Comparison of ENCODE assay signal across 25 mouse cellular contexts in the genomic region with DNA sequence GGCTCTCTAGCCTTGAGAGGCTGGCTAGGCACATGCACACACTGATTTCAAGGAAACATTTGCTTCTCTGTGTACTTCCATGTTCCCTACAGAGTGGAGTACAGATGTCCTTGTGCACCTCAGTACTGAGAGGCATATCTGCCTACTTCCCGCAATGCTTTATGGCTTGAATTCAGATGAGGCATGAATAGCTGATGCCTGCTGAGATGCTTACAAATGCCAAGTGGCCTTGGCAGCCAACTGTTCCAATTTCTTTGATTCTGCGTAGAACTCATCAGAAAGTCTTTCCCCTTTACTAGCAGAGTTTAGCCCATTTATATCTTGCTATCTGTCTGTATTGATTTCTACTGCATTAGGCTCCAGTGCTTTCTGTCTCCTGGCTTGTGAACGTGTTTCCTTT.
DNase-seq lines count a peak whose midpoint lies in the region; TF ChIP-seq lines count a peak whose summit lies in the region.
"Had no signal": no experiment of that assay in that cellular context is flagged by ENCODE, and none has a peak within 500 bp of the region (broad histone marks: within the 10 kb centered on the region; RNA-seq: fewer than 3 reads in every experiment).

No protein-coding gene starts in this region.

- no peak overlapping the region for H3K27ac ChIP-seq in left cerebral cortex, adult 2 months
- H3K27ac ChIP-seq: embryonic facial prominence, embryonic 12.5 days; forebrain, embryonic 15.5 days; heart, embryonic 13.5 days; kidney, postnatal 0 days; limb, embryonic 10.5 days; neural tube, embryonic 13.5 days had no signal

- TF ChIP-seq CTCF in left cerebral cortex, adult 2 months (IDR thresholded peaks at IDR 0.05) = no peak

- intact Hi-C loops in left cerebral cortex, postnatal 4 days (cut with DNase I) = no loop called here
- intact Hi-C loops in left cerebral cortex, adult 2 months (cut with DNase I) = no loop called here

- H3K4me3 ChIP-seq in left cerebral cortex, adult 2 months = no peak overlapping the region
- H3K4me3 ChIP-seq: embryonic facial prominence, embryonic 12.5 days; forebrain, embryonic 15.5 days; heart, embryonic 13.5 days; limb, embryonic 10.5 days; megakaryocyte, embryonic 14.5 days; neural tube, embryonic 13.5 days had no signal

- peak; percentile 51 for DNase-seq in left cerebral cortex, postnatal 4 days
- no peak for DNase-seq in left cerebral cortex, adult 2 months (ENCODE audit: extremely low spot score in 1 of 2, low spot score in 2 of 2)
- peak; percentile 37 for DNase-seq in cerebellum, adult 11-12 months
- DNase-seq in cerebellum, adult 8-10 months = peak; percentile 18
- peak; percentile 29 to 47 for DNase-seq in cerebellum, postnatal 36 days
- DNase-seq in right cerebral cortex, postnatal 4 days = no peak
- DNase-seq in urinary bladder, postnatal 10 days (ENCODE audit: low spot score) = no peak
- DNase-seq: adrenal gland, adult 8-10 months; gastrocnemius, postnatal 25 days; heart, adult 18-20 months; heart, postnatal 14 days; kidney, adult 2 months; liver; lung, embryonic 14.5 days; midbrain, embryonic 14.5 days; retina, postnatal 1 day; right cerebral cortex, postnatal 25 days; thymus, postnatal 14 days had no signal

Comparison
In these comparisons a context has a peak if more than half of its experiments do, and no peak if none do; other contexts are left out.
1. DNase-seq: peak in left cerebral cortex, postnatal 4 days (single experiment), cerebellum, adult 11-12 months (single experiment), cerebellum, adult 8-10 months (single experiment) and cerebellum, postnatal 36 days (2 of 2); none in left cerebral cortex, adult 2 months (0 of 2), right cerebral cortex, postnatal 4 days (single experiment) and urinary bladder, postnatal 10 days (single experiment).